Mouse (Mus musculus): ENCODE results near the gene Btnl1. TPM values are rescaled to one million over a fixed set of nuclear protein-coding genes. Genes with fewer than 3 reads are reported as not detected.

Btnl1 gene
- total and polyA plus RNA-seq, 3 experiments, result not detected

- Histone ChIP-seq H3K79me2 (replicated peaks; ENCODE audit: control insufficient read depth, extremely low read depth, insufficient read depth, poor library complexity, severe bottlenecking) (peaks cover 21% of the 10 kb centered on the region), H3K4me1 (ENCODE audit: control insufficient read depth in 1 of 2, insufficient read depth in 2 of 2) (peaks cover 22 to 63% of the 10 kb centered on the region in 2 experiments), H3K4me3 (replicated peaks in 1 of 3; ENCODE audit: low read depth in 2 of 3, low read length in 2 of 3, poor library complexity in 1 of 3) (peak overlapping the region; percentile 52 to 76 (median 58)), H3K36me3 (replicated peaks in 1 of 2; ENCODE audit: control insufficient read depth in 1 of 2, insufficient read depth in 1 of 2, low read length in 1 of 2) (peaks cover 22 to 60% of the 10 kb centered on the region in 2 experiments), H3K9me3 (replicated peaks; ENCODE audit: low read length) (no peaks in the 10 kb centered on the region), H3K27ac (ENCODE audit: insufficient read depth, low read depth) (peak overlapping the region; percentile 25; the same call in 1 of the 2 replicates), H3K27me3 (replicated peaks) (no peaks in the 10 kb centered on the region), H3K4me2 (ENCODE audit: insufficient read depth, low read depth, poor library complexity, severe bottlenecking) (peak overlapping the region; percentile 82), H3K9ac (ENCODE audit: insufficient read depth, low read depth) (peak overlapping the region; percentile 47; the same call in 1 of the 2 replicates)
- DNase-seq (ENCODE audit: extremely low read depth), result no peak
- in situ Hi-C loops (cut with MboI; ENCODE audit: low pct_ligation_motif_present, low pct_unique_long_range_greater_than_20kb, low sequenced_read_pairs), result loop anchor here (5.0 kb wide), 1 partner anchor 98 kb away; no protein-coding TSS in a partner anchor
- dilution Hi-C loops (cut with MboI; ENCODE audit: extremely low pct_ligation_motif_present, extremely low pct_unique_long_range_greater_than_20kb, low sequenced_read_pairs), result no loop called here
- TF ChIP-seq GABPA (IDR thresholded peaks at IDR 0.05; ENCODE audit: insufficient replicate concordance, low read depth, low read length) (no peak), ELF1 (IDR thresholded peaks at IDR 0.05; ENCODE audit: low read depth, low read length) (no peak), CHD1 (IDR thresholded peaks at IDR 0.05; ENCODE audit: low read depth, low read length) (peak; percentile 64; the same call in 1 of the 2 replicates), BHLHE40 (IDR thresholded peaks at IDR 0.05; ENCODE audit: low read depth, low read length) (peak; percentile 57), ETS1 (conservative IDR thresholded peaks at IDR 0.05; ENCODE audit: low read depth, low read length) (no peak; the same call in 1 of the 2 replicates), RAD21 (IDR thresholded peaks at IDR 0.05; ENCODE audit: low read depth, low read length) (no peak), NRF1 (IDR thresholded peaks at IDR 0.05; ENCODE audit: low read depth, low read length) (no peak), MAZ (IDR thresholded peaks at IDR 0.05; ENCODE audit: low read depth, low read length) (no peak), MAX (IDR thresholded peaks at IDR 0.05; ENCODE audit: low read length) (peak; percentile 30; the same call in 1 of the 2 replicates), MAFK (IDR thresholded peaks at IDR 0.05; ENCODE audit: insufficient replicate concordance, low read length) (0 out of 2 replicates have a peak, but pooled peaks have one; percentile 19), EP300 (IDR thresholded peaks at IDR 0.05; ENCODE audit: low read length) (no peak; the same call in 1 of the 2 replicates), HCFC1 (IDR thresholded peaks at IDR 0.05; ENCODE audit: low read depth, low read length) (no peak), POLR2A (IDR thresholded peaks at IDR 0.05; ENCODE audit: low read depth, low read length) (peak; percentile 38; the same call in 1 of the 2 replicates), MEF2A (IDR thresholded peaks at IDR 0.05; ENCODE audit: borderline replicate concordance, low read depth, low read length) (no peak), CTCF (conservative IDR thresholded peaks at IDR 0.05 in 1 of 2, IDR thresholded peaks at IDR 0.05 in 1 of 2; ENCODE audit: low read depth in 2 of 2, low read length in 2 of 2) (no peak), MXI1 (IDR thresholded peaks at IDR 0.05; ENCODE audit: low read depth, low read length) (peak; percentile 36; the same call in 1 of the 2 replicates), USF1 (IDR thresholded peaks at IDR 0.05; ENCODE audit: low read depth, low read length) (no peak), TCF12 (IDR thresholded peaks at IDR 0.05; ENCODE audit: low read depth, low read length) (no peak), IRF4 (IDR thresholded peaks at IDR 0.05; ENCODE audit: low read depth, low read length) (no peak), NELFE (IDR thresholded peaks at IDR 0.05; ENCODE audit: low read depth, low read length) (no peak), SIN3A (IDR thresholded peaks at IDR 0.05; ENCODE audit: low read length) (no peak), CHD2 (IDR thresholded peaks at IDR 0.05; ENCODE audit: low read length) (peak; percentile 53; the same call in 1 of the 2 replicates), JUND (conservative IDR thresholded peaks at IDR 0.05; ENCODE audit: low read depth, low read length) (no peak), ZNF384 (IDR thresholded peaks at IDR 0.05; ENCODE audit: low read depth, low read length) (no peak), E2F4 (IDR thresholded peaks at IDR 0.05; ENCODE audit: insufficient replicate concordance, low read depth, low read length) (no peak), POLR2AphosphoS2 (IDR thresholded peaks at IDR 0.05; ENCODE audit: low read depth, low read length) (no peak; the same call in 1 of the 2 replicates), ZC3H11A (IDR thresholded peaks at IDR 0.05; ENCODE audit: low read depth, low read length) (no peak), TBP (conservative IDR thresholded peaks at IDR 0.05; ENCODE audit: low read depth, low read length) (no peak), UBTF (IDR thresholded peaks at IDR 0.05; ENCODE audit: low read depth, low read length) (0 out of 2 replicates have a peak, but pooled peaks have one; percentile 29), MYC (IDR thresholded peaks at IDR 0.05; ENCODE audit: low read depth, low read length) (0 out of 2 replicates have a peak, but pooled peaks have one; percentile 27)
These were observed 32.0 kb upstream of the Btnl1 start for GRCm38 (mm10) chr17:34344882-34345281.
